Mouse (Mus musculus): ENCODE measurements around the gene Degs2. TPM values are rescaled to one million over a fixed set of nuclear protein-coding genes. Genes with fewer than 3 reads are reported as not detected.

Degs2 gene
- polyA plus RNA-seq, 1 experiment = 24.2 TPM

- 84% methylated on average over 5 of the region's 5 CpGs for WGBS
- Histone ChIP-seq H3K27ac (ENCODE audit: insufficient read depth, low read depth, low read length) (no peak overlapping the region), H3K4me1 (ENCODE audit: control insufficient read depth, insufficient read depth, low read length) (no peaks in the 10 kb centered on the region), H3K27me3 (replicated peaks; ENCODE audit: control insufficient read depth, insufficient read depth, low read length) (no peaks in the 10 kb centered on the region), H3K36me3 (ENCODE audit: control insufficient read depth, insufficient read depth, low read length) (no peaks in the 10 kb centered on the region), H3K4me3 (ENCODE audit: insufficient read depth, low read depth, low read length) (no peak overlapping the region)
- no peak for DNase-seq
- TF ChIP-seq CTCF (conservative IDR thresholded peaks at IDR 0.05; ENCODE audit: insufficient read depth, insufficient read length, low read depth, low read length) = no peak
- no peak for TF ChIP-seq POLR2A (IDR thresholded peaks at IDR 0.05; ENCODE audit: low read depth, low read length)
Measured at GRCm38 (mm10) chr12:108637440-108637839, 64.7 kb downstream of the Degs2 start.

GRCm38 (mm10) chr12:108635501-108635900, 66.6 kb downstream of the Degs2 start:
- Histone ChIP-seq H3K36me3 (ENCODE audit: control insufficient read depth, insufficient read depth, low read length) (no peaks in the 10 kb centered on the region), H3K4me1 (ENCODE audit: control insufficient read depth, insufficient read depth, low read length) (no peaks in the 10 kb centered on the region), H3K4me3 (ENCODE audit: insufficient read depth, low read depth, low read length) (no peak overlapping the region), H3K27me3 (replicated peaks; ENCODE audit: control insufficient read depth, insufficient read depth, low read length) (no peaks in the 10 kb centered on the region), H3K27ac (ENCODE audit: insufficient read depth, low read depth, low read length) (no peak overlapping the region)
- WGBS = 85% methylated on average over 4 of the region's 4 CpGs
- DNase-seq = no peak
- TF ChIP-seq CTCF (conservative IDR thresholded peaks at IDR 0.05; ENCODE audit: insufficient read depth, insufficient read length, low read depth, low read length) (no peak), POLR2A (IDR thresholded peaks at IDR 0.05; ENCODE audit: low read depth, low read length) (no peak)

DNA sequence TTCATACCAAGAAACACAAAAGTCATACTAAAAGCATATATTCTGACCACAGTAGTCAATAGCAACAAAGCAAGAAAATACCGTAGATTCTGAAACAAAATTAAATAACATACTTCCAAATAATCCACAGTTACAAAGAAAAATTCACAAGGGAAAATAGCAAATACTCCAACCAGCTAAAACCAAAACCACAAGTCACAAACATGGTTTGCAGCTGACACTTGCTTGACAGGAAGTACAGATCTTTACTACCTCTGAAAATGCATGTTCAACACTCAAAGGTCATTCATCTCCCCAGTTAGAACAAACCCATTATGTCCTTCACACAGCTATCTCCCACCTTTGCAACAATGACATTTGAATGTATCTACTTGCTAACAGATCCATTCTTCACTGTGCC, 68.1 kb downstream of the Degs2 start:
- no peak for DNase-seq
- WGBS = 88% methylated on average over 1 of the region's 1 CpGs
- Histone ChIP-seq H3K4me3 (ENCODE audit: insufficient read depth, low read depth, low read length) (no peak overlapping the region), H3K27ac (ENCODE audit: insufficient read depth, low read depth, low read length) (no peak overlapping the region), H3K36me3 (ENCODE audit: control insufficient read depth, insufficient read depth, low read length) (no peaks in the 10 kb centered on the region), H3K27me3 (replicated peaks; ENCODE audit: control insufficient read depth, insufficient read depth, low read length) (no peaks in the 10 kb centered on the region), H3K4me1 (ENCODE audit: control insufficient read depth, insufficient read depth, low read length) (no peaks in the 10 kb centered on the region)
- no peak for TF ChIP-seq CTCF (conservative IDR thresholded peaks at IDR 0.05; ENCODE audit: insufficient read depth, insufficient read length, low read depth, low read length)
- TF ChIP-seq POLR2A (IDR thresholded peaks at IDR 0.05; ENCODE audit: low read depth, low read length) = no peak

- Histone ChIP-seq H3K27me3 (replicated peaks; ENCODE audit: control insufficient read depth, insufficient read depth, low read length) (no peaks in the 10 kb centered on the region), H3K36me3 (ENCODE audit: control insufficient read depth, insufficient read depth, low read length) (no peaks in the 10 kb centered on the region)
Measured at GRCm38 (mm10) chr12:108632501-108632900, 69.6 kb downstream of the Degs2 start.

DNA sequence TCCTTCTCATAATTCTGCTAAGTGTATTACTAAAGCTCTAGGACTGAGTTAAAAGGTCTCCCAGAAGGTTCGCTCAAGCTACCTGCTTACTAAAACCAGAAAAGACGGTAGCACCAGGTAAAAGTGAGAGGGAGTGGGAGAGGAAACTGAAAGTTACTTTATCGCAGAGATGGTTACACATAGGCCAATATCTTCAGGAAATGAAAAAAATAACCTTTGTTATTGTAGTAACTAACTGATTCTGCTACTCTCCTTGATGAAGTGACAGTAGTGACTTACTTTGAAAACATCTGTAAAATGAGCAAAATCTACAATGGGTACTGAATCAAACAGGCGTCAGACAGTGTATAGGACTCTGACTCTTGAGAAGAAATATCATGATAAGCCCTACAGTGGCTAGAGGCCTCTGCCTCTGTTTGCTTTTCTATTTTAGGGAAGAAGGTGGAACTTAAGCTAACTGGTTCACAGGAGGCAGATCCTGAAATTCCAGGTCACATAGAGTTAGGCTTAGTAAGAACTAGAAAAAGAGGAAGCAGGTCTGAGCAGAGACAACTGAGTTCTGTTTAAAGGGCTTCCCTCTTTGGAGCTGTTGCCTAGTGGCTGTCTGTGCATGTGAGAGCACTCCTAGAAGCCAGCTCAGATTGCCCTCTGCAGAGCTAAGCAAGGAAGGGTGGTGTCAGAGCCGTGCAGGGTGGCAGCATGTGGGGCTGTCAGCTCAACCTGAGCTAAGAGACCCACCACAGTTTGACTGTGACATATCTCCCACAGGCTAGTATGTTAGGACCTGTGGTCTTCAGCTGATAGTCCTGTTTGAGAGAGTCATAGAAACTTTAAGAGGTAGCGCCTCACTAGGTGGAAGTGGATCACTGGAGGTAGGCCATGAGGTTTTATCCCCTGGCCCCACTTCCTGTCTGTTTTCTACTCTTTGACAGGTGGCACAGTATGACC, 71.1 kb downstream of the Degs2 start:
- 84% methylated on average over 6 of the region's 6 CpGs for WGBS
- no peaks in the 10 kb centered on the region for H3K36me3 ChIP-seq (ENCODE audit: control insufficient read depth, insufficient read depth, low read length)
- TF ChIP-seq CTCF (conservative IDR thresholded peaks at IDR 0.05; ENCODE audit: insufficient read depth, insufficient read length, low read depth, low read length) = no peak
- no peak for TF ChIP-seq POLR2A (IDR thresholded peaks at IDR 0.05; ENCODE audit: low read depth, low read length)
- no peak for DNase-seq
- no peak overlapping the region for H3K4me3 ChIP-seq (ENCODE audit: insufficient read depth, low read depth, low read length)
- H3K27ac ChIP-seq (ENCODE audit: insufficient read depth, low read depth, low read length) = no peak overlapping the region
- H3K4me1 ChIP-seq (ENCODE audit: control insufficient read depth, insufficient read depth, low read length) = no peaks in the 10 kb centered on the region
- H3K27me3 ChIP-seq (replicated peaks; ENCODE audit: control insufficient read depth, insufficient read depth, low read length) = no peaks in the 10 kb centered on the region

More at GRCm38 (mm10) chr12:108632501-108632900, 69.6 kb downstream of the Degs2 start:
- TF ChIP-seq POLR2A (IDR thresholded peaks at IDR 0.05; ENCODE audit: low read depth, low read length) (no peak), CTCF (conservative IDR thresholded peaks at IDR 0.05; ENCODE audit: insufficient read depth, insufficient read length, low read depth, low read length) (no peak)
- Histone ChIP-seq H3K27ac (ENCODE audit: insufficient read depth, low read depth, low read length) (no peak overlapping the region), H3K4me3 (ENCODE audit: insufficient read depth, low read depth, low read length) (no peak overlapping the region), H3K4me1 (ENCODE audit: control insufficient read depth, insufficient read depth, low read length) (no peaks in the 10 kb centered on the region)
- no peak for DNase-seq

GRCm38 (mm10) chr12:108629556-108629955, 72.6 kb downstream of the Degs2 start:
- no peak for DNase-seq
- Histone ChIP-seq H3K27me3 (replicated peaks; ENCODE audit: control insufficient read depth, insufficient read depth, low read length) (no peaks in the 10 kb centered on the region), H3K36me3 (ENCODE audit: control insufficient read depth, insufficient read depth, low read length) (no peaks in the 10 kb centered on the region), H3K4me3 (ENCODE audit: insufficient read depth, low read depth, low read length) (no peak overlapping the region), H3K27ac (ENCODE audit: insufficient read depth, low read depth, low read length) (no peak overlapping the region), H3K4me1 (ENCODE audit: control insufficient read depth, insufficient read depth, low read length) (no peaks in the 10 kb centered on the region)
- no peak for TF ChIP-seq CTCF (conservative IDR thresholded peaks at IDR 0.05; ENCODE audit: insufficient read depth, insufficient read length, low read depth, low read length)
- TF ChIP-seq POLR2A (IDR thresholded peaks at IDR 0.05; ENCODE audit: low read depth, low read length) = no peak
- whole genome bisulfite sequencing = 83% methylated on average over 1 of the region's 1 CpGs

Other genes starting within 250 kb of the Degs2 start
- 19.1 and 33.3 TPM in 2 replicates for gene Evl, start 147.6 kb downstream of the Degs2 start, polyA plus RNA-seq (2012; rRNA removed)
- 13.5 and 14.1 TPM in 2 replicates for gene Yy1, start 90.7 kb upstream of the Degs2 start, polyA plus RNA-seq (2012; rRNA removed)
- gene Slc25a29, start 133.6 kb upstream of the Degs2 start, polyA plus RNA-seq (2012; rRNA removed) = 12.7 and 14.3 TPM in 2 replicates
- 7.0 and 9.2 TPM in 2 replicates for gene Slc25a47, start 133.7 kb upstream of the Degs2 start, polyA plus RNA-seq (2012; rRNA removed)
- gene Wdr25, start 191.3 kb upstream of the Degs2 start, polyA plus RNA-seq (2012; rRNA removed) = 19.5 and 21.3 TPM in 2 replicates
- 54.4 and 57.2 TPM in 2 replicates for gene Wars, start 191.9 kb upstream of the Degs2 start, polyA plus RNA-seq (2012; rRNA removed)